Mouse (Mus musculus) layer of hippocampus, postnatal 14 days (tissue): Measurements from ENCODE around the gene Gid4. TPM values are rescaled to one million over a fixed set of nuclear protein-coding genes. Genes with fewer than 3 reads are reported as not detected.

Experiments used
- DNase-seq, 2 experiments: peaks; one replicate each; pipeline ENCODE4 v3.0.0; 2021 to 2022; ENCODE audit warnings: low spot score in 2 of 2, mixed read lengths in 1 of 2
- long read RNA-seq, 2 experiments: library from polyadenylated mRNA; stranded (forward); transcript quantifications; one replicate each; pipeline ENCODE4 v2.0.0; 2021
- total RNA-seq, 2 experiments: library from RNA; stranded (reverse); gene quantifications; 2 replicates each; pipeline ENCODE4 v1.2.3; 2021

Gid4 gene
- 10 to 100 TPM; 40.1 to 40.5 TPM for total RNA-seq
- long read RNA-seq, experiment 1, full-length matches to known transcripts: 43 of 56 reads
- long read RNA-seq, experiment 1, partial matches to known transcripts: 1 of 56 reads
- long read RNA-seq, experiment 1, other reads (novel, unspliced or antisense): 12 of 56 reads
- long read RNA-seq, experiment 2, full-length matches to known transcripts: 49 of 60 reads
- long read RNA-seq, experiment 2, partial matches to known transcripts: 0 of 60 reads
- long read RNA-seq, experiment 2, other reads (novel, unspliced or antisense): 11 of 60 reads

GRCm38 (mm10) chr11:60416963-60417716, at the start of gene Gid4:
TSS of gene Gid4 (plus strand) at chr11:60417145.
- DNase-seq: peak; percentile 98 to 99

DNA sequence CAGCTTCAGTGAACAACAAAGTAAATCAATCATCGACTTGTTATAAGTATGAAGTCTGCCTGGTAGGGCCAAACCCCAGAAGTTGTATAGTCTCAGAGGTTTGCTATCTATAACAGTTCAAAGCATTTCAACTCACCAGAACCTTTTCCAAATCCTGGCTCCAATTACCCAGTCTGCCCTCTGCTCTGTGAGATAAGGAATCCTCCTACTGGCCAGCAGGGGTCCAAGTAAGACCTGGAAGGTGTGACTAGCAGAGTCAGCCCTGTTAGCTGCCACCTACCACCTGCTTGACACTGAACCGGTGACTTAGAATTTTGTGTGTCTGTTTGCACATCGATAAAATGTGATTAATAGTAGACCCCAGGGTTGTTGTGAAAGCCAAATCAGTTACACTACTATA, 49.7 kb upstream of the Gid4 start:
- DNase-seq: no peak

GRCm38 (mm10) chr11:60368909-60369308, 48.0 kb upstream of the Gid4 start:
- no peak for DNase-seq

- no peak for DNase-seq
Observed at GRCm38 (mm10) chr11:60369448-60369847, 47.5 kb upstream of the Gid4 start.

DNA sequence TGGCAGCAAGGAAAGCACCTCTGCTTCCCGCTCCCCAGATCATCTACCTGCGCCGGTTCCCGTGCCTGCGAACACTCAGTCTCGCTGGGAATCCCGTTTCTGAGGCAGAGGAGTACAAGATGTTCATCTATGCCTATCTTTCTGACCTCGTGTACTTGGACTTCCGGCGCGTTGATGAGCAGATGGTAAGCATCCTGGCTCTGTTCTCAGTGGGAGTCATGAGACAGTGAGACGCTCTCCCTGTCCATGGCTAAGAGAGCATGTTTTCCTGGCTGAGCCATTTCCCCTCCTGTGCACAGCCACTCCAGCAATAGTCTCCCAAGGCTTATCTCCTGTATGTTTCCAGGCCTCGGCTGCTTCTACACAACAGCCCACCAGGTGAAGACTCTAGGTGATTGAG, 46.5 kb upstream of the Gid4 start:
- no peak for DNase-seq

GRCm38 (mm10) chr11:60374481-60374880, 42.5 kb upstream of the Gid4 start:
- DNase-seq: no peak

GRCm38 (mm10) chr11:60383518-60383917, 33.4 kb upstream of the Gid4 start:
- no peak for DNase-seq

DNA sequence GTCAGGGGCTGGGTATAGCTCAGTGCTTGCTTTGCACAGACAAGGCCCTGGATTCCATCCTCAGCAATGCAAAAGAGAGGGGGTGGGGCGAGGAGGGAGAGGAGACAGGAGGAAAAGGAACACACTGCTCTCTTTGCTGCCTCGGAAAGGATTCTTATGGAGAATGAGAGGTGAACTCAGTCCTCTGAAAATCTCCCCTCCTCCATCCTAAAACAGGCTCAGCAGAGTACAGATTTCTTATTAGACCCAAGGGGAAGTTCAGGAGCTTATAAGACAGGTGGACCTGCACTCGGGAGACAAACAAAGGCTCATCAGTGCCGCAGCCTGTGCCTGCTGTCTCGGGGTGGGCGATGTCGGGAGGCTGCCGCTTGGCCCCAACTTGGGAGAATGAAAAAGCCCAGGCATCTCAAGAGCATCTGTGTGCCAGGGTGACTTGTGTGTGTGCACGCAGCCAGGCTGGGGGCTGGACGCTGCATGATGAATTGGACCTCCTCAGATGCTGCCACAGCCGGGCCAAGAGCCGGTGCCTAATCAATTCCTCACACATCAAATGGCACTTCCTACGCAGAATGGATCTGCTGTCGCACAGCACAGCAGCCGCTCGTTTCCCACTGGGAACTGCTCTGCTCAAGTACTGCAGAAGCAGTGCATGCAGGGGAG, 32.1 kb upstream of the Gid4 start:
- DNase-seq: peak; percentile 81 to 85

GRCm38 (mm10) chr11:60385946-60386345, 31.0 kb upstream of the Gid4 start:
- DNase-seq: no peak

GRCm38 (mm10) chr11:60387944-60388343, 29.0 kb upstream of the Gid4 start:
- no peak for DNase-seq

GRCm38 (mm10) chr11:60391346-60391745, 25.6 kb upstream of the Gid4 start:
- DNase-seq: no peak

- DNase-seq: no peak
Observed at GRCm38 (mm10) chr11:60396546-60396945, 20.4 kb upstream of the Gid4 start.

- no peak for DNase-seq
Observed at GRCm38 (mm10) chr11:60397172-60397571, 19.8 kb upstream of the Gid4 start.

GRCm38 (mm10) chr11:60406606-60407005, 10.3 kb upstream of the Gid4 start:
- no peak for DNase-seq

GRCm38 (mm10) chr11:60412173-60412572, 4.8 kb upstream of the Gid4 start:
- DNase-seq: peak; percentile 43 to 88

DNA sequence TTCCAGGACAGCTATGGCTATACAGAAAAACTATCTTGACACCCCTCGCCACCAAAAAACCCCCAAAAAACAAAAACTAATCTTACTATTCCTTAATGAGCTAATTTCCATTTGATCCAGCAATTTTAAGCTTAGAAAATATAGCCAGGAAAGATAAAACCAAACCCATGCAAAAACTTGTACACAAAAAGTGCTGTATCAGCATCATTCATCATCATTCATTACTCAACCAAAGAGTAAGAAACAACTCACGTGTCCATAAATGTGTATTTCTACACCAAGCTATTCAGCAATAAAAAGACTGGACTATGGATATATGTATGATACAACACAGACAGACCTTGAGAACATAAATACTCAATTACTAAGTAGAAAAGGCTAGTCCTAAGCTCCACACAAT, 4.0 kb upstream of the Gid4 start:
- no peak for DNase-seq

GRCm38 (mm10) chr11:60416590-60416962, 369 bp upstream of the Gid4 start:
- no peak for DNase-seq

DNA sequence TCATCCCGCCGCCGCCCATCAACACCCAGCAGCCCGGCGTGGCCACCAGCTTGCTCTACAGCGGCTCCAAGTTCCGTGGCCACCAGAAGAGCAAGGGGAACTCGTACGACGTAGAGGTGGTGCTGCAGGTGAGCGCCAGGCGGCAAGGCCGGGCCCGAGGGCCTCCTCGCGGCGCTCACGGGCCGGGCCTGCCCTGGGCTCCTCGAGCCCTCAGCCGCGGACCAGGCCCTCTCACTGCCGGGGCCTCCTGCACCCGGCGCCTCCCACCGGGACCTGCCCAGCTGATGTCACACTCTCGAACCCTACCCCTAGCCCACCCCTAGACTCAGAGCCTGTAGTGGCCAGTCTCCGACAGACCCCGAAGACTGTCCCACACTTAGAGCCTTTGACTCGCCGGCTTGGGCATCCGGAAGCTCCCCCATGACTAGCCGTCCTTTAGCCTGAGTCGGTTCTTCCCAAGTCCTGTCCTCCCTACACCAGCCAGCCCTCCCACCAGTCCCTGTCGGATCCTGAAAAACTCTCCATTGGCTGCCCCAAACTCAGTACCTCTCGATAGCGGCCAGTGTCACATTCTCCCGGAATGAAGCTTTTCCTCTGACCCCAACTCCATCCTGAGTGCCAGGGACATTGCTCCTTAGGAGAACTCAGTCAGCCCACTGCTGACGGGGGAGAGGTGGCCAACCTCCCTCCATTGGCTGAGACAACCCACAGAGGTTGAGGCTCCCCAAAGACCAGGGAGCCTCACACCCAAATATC, 950 bp downstream of the Gid4 start, which contains the start of gene Atpaf2:
Gene Atpaf2 (minus strand): TSS at position 741 of the 756 bp plus-strand sequence.
- peak in 1 of 2 experiments; percentile 26 for DNase-seq

- no peak for DNase-seq
Observed at GRCm38 (mm10) chr11:60418473-60418803, 1.5 kb downstream of the Gid4 start.

DNA sequence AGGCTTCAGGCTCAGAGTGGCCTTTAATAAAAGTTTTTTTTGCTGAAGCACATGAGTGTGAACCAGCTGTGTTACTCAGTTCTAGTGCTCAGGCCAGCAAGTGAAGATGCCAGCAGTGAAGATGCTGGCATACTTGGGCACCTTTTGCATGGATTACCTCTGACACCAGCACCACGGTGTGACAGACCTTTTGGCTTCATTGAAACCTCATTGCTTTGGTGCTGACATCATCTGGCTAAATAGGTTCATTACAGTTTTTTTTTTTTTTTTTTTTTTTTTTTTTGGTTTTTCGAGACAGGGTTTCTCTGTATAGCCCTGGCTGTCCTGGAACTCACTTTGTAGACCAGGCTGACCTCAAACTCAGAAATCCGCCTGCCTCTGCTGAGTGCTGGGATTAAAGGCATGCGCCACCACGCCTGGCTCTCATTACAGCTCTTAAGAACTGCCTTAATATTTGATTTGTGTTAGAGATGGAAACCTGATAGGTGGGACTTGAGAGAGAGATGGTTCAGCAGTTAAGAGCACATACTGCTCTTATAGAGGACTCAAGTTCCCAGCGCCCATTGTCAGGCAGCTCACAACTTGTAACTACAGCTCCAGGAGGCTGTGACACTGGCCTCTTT, 5.2 kb downstream of the Gid4 start:
- DNase-seq: no peak

DNA sequence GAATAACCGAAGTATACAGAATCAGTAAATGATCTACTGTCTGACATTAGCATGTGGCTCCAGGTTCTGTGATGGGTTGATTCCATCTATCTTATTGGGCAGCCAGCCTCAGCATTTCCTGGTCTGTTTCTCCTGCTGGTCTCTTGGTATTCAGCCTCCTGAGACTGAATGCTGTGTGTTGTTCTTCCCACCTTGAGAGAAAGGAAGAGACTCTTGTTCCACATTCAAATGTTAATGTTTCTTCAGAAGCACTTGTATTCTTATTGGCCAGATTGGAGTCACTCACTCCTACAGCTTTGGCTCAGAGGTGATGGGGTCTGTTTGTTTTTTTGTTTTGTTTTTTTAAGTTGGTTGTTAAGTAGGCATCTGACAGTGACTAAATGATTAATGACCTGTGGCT, 6.1 kb downstream of the Gid4 start:
- DNase-seq: no peak
